Mouse (Mus musculus): ENCODE measurements around the gene Rcbtb2. TPM values are rescaled to one million over a fixed set of nuclear protein-coding genes. Genes with fewer than 3 reads are reported as not detected.

Gene Rcbtb2
- total RNA-seq, 4 experiments from 2014 or later = 18.2 to 30.9 (median 21.1) TPM

- no peak for DNase-seq (ENCODE audit: low spot score)
Measured at GRCm38 (mm10) chr14:73257348-73257747, 134.5 kb downstream of the Rcbtb2 start.

Small RNAs within 50 kb of the gene (microRNA-seq; reads per million reads assigned to microRNA genes)
- not detected for gene Mir687

Other genes with a start within 250 kb of the Rcbtb2 start
- gene Cysltr2, start 73.9 kb upstream of the Rcbtb2 start, total RNA-seq (2022) = under 1 TPM; 0.14 to 0.41 (median 0.30) TPM
- gene Lpar6, start 114.9 kb downstream of the Rcbtb2 start, total RNA-seq (2022) = 1 to 10 TPM; 2.5 TPM
- gene Rb1, start 202.8 kb downstream of the Rcbtb2 start, total RNA-seq (2022) = 10 to 100 TPM; 18.1 to 19.5 (median 18.5) TPM

Measured in heart, adult 8-10 months (tissue).